Mouse (Mus musculus): ENCODE measurements at regions not wholly inside any gene's neighbourhood (a gene's known extent, or its start where the extent isn't known, plus 50 kb on each side); places are given as distances from the start of the nearest gene placed in this dataset.

DNA sequence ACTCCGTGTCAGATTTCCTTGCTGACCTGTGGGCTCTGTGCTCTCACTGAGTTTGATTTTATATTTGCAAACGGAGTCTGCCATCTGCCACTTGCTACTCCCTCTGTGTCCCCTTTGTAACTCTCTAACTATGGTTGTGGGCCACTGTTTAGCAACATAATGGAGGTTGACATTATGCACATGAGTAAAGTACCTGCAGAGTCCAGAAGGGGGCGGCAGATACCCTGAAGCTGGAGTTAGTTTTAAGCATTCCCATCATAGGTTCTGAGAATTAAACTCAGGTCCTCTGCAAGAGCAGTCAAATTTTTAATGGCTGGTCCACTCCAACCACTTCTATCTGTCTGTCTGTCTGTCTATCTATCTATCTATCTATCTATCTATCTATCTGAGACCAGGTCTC lies 796.7 kb downstream of the Tmem132b start:
- no peak for TF ChIP-seq POLR2A (IDR thresholded peaks at IDR 0.05; ENCODE audit: insufficient read depth, low read depth, low read length)
- TF ChIP-seq CTCF (IDR thresholded peaks at IDR 0.05; ENCODE audit: insufficient read depth, low read depth, low read length) = no peak
